Mouse (Mus musculus) liver, adult 2 months (tissue): ENCODE data around the gene Hist3h2a.

Source experiments
- CTCF ChIP-seq: fragments of 200-500 bp; IDR thresholded peaks from 2 replicates; pipeline ENCODE4 v1.5.1; 2011; ENCODE audit warnings: low read depth, low read length, control low read depth
- POLR2A ChIP-seq: fragments of 200-500 bp; IDR thresholded peaks from 2 replicates; pipeline ENCODE4 v1.6.1; 2011; ENCODE audit warnings: low read length, control low read depth; ENCODE audit not compliant: insufficient read depth; ENCODE audit errors: extremely low read depth

DNA sequence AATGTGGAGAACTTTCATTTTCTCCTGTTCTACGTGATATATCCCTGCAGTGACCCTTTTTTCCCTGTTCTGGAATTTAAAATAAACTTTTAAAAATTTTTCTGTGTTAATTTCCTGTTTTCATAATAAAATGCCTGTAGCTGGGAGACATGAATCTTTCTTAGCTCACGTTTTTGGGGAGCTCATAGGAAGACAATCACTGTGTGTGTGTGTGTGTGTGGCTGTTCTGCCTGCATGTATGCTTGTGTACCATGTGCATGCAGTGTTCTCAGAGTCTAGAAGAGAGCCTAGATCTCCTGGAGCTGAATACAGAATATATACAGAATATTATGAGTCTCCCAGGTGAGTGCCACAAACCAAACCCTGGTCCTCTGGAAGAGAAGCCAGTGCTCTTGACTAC is 27.4 kb upstream of the Hist3h2a start:
- TF ChIP-seq POLR2A (no peak), CTCF (no peak)
